Mouse (Mus musculus) heart, postnatal 4 days (tissue): ENCODE measurements at regions not wholly inside any gene's neighbourhood (a gene's known extent, or its start where the extent isn't known, plus 50 kb on each side); places are given as distances from the start of the nearest gene placed in this dataset.

ENCODE experiments used
- DNase-seq: peaks from one replicate; pipeline ENCODE4 v3.0.0; 2021

GRCm38 (mm10) chr9:67699846-67700579 lies 59.2 kb upstream of the C2cd4b start:
- DNase-seq: peak; percentile 68

- DNase-seq: no peak
Measured at GRCm38 (mm10) chr9:67708246-67708960, 50.8 kb upstream of the C2cd4b start.
